Mouse (Mus musculus) neural tube, embryonic 10.5 days (tissue): ENCODE data around the gene Slc24a3.

Source experiments
- DNase-seq: peaks from one replicate; pipeline ENCODE4 v3.0.0-alpha.2; 2017; ENCODE audit warnings: low spot score; ENCODE audit errors: extremely low spot score

Gene Slc24a3

GRCm38 (mm10) chr2:145274016-145274677, 106.6 kb downstream of the Slc24a3 start:
- DNase-seq, result no peak

- no peak for DNase-seq
Measured at GRCm38 (mm10) chr2:145279336-145279735, 111.8 kb downstream of the Slc24a3 start.

GRCm38 (mm10) chr2:145283746-145284145, 116.2 kb downstream of the Slc24a3 start:
- DNase-seq, result no peak

GRCm38 (mm10) chr2:145288501-145288900, 120.9 kb downstream of the Slc24a3 start:
- DNase-seq, result no peak

GRCm38 (mm10) chr2:145291473-145291872, 123.9 kb downstream of the Slc24a3 start:
- DNase-seq, result no peak

- DNase-seq, result no peak
Measured at GRCm38 (mm10) chr2:145292196-145292595, 124.6 kb downstream of the Slc24a3 start.

- DNase-seq, result no peak
Measured at GRCm38 (mm10) chr2:145292816-145293215, 125.3 kb downstream of the Slc24a3 start.

GRCm38 (mm10) chr2:145296906-145297305, 129.4 kb downstream of the Slc24a3 start:
- no peak for DNase-seq

GRCm38 (mm10) chr2:145299914-145300699, 132.6 kb downstream of the Slc24a3 start:
- no peak for DNase-seq

GRCm38 (mm10) chr2:145307231-145307883, 139.8 kb downstream of the Slc24a3 start:
- DNase-seq, result no peak

- no peak for DNase-seq
Measured at GRCm38 (mm10) chr2:145318916-145319315, 151.4 kb downstream of the Slc24a3 start.

GRCm38 (mm10) chr2:145321287-145321686, 153.7 kb downstream of the Slc24a3 start:
- no peak for DNase-seq

GRCm38 (mm10) chr2:145321755-145322154, 154.2 kb downstream of the Slc24a3 start:
- DNase-seq, result no peak

- DNase-seq, result no peak
Measured at GRCm38 (mm10) chr2:145324477-145324876, 156.9 kb downstream of the Slc24a3 start.

GRCm38 (mm10) chr2:145325852-145326251, 158.3 kb downstream of the Slc24a3 start:
- no peak for DNase-seq

GRCm38 (mm10) chr2:145326544-145326943, 159.0 kb downstream of the Slc24a3 start:
- no peak for DNase-seq

GRCm38 (mm10) chr2:145329756-145330155, 162.2 kb downstream of the Slc24a3 start:
- DNase-seq, result no peak

- no peak for DNase-seq
Measured at GRCm38 (mm10) chr2:145331525-145331924, 164.0 kb downstream of the Slc24a3 start.

- no peak for DNase-seq
Measured at GRCm38 (mm10) chr2:145333466-145333865, 165.9 kb downstream of the Slc24a3 start.

- no peak for DNase-seq
Measured at GRCm38 (mm10) chr2:145336406-145336805, 168.9 kb downstream of the Slc24a3 start.

GRCm38 (mm10) chr2:145340816-145341215, 173.3 kb downstream of the Slc24a3 start:
- DNase-seq, result no peak

- DNase-seq, result no peak
Measured at GRCm38 (mm10) chr2:145342956-145343355, 175.4 kb downstream of the Slc24a3 start.
